Mouse (Mus musculus) ZHBTc4 (cell line): ENCODE results near the gene Ppp4c.
"Not testable (repeated sequence)": the region's sequence is repeated elsewhere in the genome, so short reads cannot be mapped to it uniquely, and the experiment has no call there.

Experiments
- DNase-seq: peaks from one replicate; pipeline ENCODE4 v3.0.0-alpha.2; 2011; ENCODE audit warnings: low read depth, low spot score

Gene Ppp4c

DNA sequence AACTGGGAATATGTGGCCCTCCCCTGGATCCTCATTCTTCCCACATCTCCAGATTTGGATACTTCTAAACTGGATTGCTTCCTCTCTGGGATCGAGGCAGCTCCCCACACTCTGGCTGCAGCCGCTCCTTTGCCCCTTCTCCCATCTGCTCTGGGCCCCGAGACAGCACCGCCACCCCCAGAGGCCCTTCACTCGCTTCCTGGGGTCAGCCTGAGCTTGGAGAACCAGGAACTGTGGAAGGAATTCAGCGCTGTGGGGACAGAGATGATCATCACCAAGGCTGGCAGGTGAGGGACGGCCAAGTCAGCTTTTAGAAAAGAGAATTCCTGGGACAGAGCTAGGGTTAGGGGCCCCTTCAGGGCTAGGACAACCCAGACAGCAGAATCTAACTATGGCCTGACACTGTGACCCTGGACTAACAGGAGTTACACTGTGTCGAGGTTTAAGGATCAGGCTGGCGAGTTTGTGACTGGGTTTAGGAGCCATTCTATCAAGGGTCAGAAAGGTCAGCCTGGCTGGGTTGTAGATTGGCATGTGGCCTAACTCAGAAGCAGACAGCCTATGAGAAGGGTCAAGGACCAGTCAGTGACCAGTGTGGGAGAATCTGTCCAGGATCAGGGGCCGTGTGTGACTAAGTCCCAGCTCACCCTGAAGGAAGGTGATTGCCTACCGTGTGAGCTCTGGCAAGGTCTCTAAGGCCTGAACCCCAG, 10.5 kb downstream of the Ppp4c start:
- DNase-seq = no peak

DNA sequence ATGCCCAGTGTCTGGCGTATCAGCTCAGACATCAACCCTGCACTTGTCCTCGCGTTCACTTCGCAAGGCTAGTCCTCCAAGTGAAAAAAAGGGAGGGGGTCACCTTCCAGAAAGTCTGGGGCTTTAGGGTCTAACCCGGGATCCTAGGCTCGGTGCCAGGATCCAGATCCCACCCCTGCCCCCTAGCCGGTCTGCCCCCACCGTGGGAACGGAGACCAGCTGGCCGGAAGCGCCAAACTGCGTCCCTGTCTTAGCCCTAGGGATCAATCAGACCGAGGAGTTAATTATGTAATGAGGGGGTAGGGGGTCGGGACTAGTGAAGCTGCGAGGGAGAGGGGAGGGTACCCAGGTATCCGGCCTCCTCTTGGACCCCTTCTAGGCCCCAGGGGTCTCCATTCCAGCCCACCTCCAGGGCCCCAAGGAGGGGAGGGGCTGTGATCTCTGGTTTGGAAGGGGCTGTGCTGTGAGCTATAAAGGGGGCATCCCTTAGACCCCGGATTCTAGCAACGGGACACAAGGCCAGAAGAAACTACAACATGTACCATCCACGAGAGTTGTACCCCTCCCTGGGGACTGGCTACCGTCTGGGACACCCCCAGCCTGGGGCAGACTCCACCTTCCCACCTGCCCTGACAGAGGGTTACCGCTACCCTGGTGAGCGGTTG, 11.2 kb downstream of the Ppp4c start, which contains the start of gene Tbx6:
TSS of gene Tbx6 (plus strand) at position 513 of the 665 bp plus-strand sequence.
- no peak for DNase-seq

GRCm38 (mm10) chr7:126779983-126780970, 12.0 kb downstream of the Ppp4c start:
- peak; percentile 93 for DNase-seq

- not testable (repeated sequence) for DNase-seq
Observed at GRCm38 (mm10) chr7:126779101-126779500, 13.2 kb downstream of the Ppp4c start.

GRCm38 (mm10) chr7:126778147-126778546, 14.1 kb downstream of the Ppp4c start:
- no peak for DNase-seq

GRCm38 (mm10) chr7:126777476-126777875, 14.8 kb downstream of the Ppp4c start:
- DNase-seq = no peak

DNA sequence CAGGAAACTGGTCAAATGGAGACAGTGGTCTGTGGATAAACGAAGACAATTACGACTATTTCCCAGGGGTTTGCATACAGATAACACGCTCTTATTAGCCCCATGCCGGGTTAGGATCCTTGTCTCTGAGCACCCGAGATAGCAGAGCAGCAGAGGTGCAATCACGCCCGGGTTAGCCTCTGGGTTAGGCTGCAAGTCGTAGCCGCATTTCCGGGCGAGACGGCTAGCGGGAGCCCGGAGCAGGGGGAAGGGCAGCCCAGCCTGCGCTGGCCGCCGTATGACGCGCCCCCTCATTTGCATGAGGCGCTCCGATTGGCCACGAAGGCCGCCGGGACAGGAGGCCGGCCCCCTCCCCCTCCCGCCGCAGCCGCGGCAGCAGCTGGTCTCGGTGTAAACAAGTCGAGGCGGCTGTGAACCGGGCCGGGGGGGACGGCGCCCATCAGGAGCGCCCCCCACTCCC, 15.7 kb downstream of the Ppp4c start, which contains the start of gene Ypel3:
TSS of gene Ypel3 (plus strand) at position 358 of the 460 bp plus-strand sequence.
- DNase-seq = peak; percentile 94

DNA sequence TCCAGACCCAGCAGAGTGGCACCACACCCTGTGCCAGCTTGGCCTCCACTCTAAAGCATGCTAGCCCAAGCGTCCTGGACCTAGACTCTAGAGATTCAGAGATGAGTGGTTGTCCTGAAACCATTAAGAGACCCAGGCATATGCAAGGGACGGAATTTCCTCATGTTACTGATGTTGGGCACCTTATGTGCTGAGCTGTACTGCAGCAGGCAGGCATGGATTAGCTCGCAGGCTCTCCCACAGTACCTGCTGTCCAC, 16.4 kb downstream of the Ppp4c start:
- no peak for DNase-seq

- no peak for DNase-seq
Observed at GRCm38 (mm10) chr7:126775185-126775977, 16.9 kb downstream of the Ppp4c start.

GRCm38 (mm10) chr7:126774463-126774862, 17.8 kb downstream of the Ppp4c start:
- no peak for DNase-seq

GRCm38 (mm10) chr7:126773351-126773750, 18.9 kb downstream of the Ppp4c start:
- DNase-seq = peak; percentile 69

DNA sequence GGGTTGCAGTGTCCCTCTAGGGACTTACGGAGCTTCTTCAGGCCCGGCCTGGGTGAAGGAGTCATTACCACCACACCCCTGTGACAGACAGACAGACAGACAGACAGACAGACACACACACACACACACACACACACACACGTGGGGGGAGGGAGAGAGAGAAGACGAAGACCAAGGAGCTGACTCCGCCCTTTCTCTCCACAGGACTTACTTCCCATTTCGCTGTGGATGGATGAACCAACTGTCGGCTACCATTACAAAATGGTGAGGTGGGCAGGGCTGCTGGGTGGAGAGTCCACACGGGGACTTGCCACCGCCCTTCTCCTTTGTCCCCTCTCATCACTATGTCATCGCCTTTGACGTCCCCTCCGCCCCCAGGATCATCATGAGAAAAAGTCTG, 21.5 kb downstream of the Ppp4c start:
- peak; percentile 73 for DNase-seq

GRCm38 (mm10) chr7:126767001-126767400, 25.3 kb downstream of the Ppp4c start:
- DNase-seq = no peak

DNA sequence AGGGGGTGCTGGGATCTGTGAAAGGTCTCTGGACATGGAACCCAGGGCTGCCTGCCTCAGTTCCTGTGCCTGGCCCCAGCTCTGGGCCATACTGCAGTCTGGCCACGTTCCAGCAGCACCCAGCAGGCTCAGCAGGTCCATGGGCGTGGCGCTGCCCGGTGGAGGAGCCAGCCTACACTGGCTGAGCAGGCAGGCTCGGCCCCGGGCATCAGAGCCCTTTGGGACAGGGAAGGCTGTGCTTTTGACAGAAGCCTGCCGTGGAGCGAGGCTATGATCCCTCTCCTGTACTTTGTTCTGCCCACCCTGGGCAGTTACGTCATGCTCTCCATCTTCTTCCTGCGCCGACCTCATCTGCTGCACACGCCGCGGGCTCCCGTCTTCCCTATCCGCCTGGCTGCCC, 26.1 kb downstream of the Ppp4c start, which contains the start of gene Gdpd3:
TSS of gene Gdpd3 (plus strand) at position 134 of the 400 bp plus-strand sequence.
- no peak for DNase-seq

DNA sequence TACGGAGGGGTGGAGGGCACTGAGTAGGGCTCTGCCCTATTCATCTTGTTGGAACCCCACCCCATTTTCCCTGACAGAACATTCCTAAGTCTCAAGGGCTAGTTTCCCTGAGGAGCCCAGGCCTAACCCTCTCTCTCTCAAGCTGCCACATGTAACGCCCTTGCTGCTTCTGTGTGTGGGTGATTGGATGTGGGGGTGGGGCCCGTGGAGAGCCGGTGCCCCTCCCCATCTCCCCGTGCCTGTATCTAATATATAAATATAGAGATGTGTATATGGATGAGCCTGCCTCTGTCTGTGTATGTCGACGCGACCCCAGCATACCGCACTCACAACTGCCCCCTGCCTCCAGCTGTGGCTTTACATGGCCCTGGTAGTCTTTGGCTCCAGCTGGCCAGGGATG, 26.8 kb downstream of the Ppp4c start:
- no peak for DNase-seq

DNA sequence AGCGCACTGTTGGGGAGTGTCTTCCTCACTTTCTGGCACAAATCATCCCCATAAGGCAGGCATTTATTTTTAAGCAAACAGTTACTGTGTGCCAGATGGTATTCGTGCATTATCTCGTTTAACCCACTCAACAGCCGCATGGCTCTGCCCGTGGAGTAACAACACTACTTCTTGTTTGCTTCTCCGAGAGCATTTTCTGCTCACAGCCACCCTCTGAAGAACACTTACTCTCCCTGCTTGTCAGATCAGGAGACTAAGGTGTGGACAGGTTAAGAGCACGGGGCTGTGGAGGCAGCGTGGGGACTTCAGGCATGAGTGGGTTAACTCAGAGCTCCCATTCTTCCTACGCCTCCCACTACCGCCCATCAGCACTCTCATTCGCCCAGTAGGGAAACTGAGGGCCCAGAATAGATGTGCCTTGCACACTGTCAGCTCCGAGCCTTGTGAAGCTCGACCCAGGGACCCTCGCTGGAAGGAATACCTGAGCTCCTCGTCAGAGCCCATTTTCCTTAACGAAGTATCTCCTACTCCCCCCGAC, 29.8 kb downstream of the Ppp4c start:
- DNase-seq = no peak

DNA sequence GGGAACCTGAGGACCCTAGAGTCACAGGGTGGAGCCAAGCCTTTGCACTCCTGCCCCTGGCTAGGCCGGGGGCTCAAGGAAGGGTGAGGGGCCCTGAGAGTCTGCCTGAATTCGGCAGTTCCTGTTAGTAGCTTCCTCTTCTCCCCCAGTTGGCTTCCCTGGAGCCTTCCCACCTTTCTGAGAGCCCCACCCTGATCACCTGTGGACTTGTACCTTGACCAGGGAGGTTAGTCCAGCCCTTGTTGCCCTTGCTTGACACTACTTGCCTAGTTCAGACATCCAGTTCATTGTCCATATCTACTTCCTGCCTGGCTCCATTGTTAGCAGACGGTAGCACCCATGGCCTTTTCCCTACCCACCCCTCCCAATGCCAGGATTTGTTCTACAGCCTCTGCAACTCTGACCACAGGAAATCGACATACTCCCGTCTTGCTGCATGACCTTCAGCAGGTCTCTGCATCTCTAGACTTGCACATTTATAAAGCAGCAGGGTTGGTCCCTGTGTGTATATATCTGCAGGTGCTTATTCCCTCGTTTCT, 30.7 kb downstream of the Ppp4c start:
- no peak for DNase-seq

GRCm38 (mm10) chr7:126760956-126761355, 31.3 kb downstream of the Ppp4c start:
- no peak for DNase-seq

- peak; percentile 57 for DNase-seq
Observed at GRCm38 (mm10) chr7:126760391-126760802, 31.9 kb downstream of the Ppp4c start.

GRCm38 (mm10) chr7:126759672-126760390, 32.5 kb downstream of the Ppp4c start:
- DNase-seq = no peak
